Mouse (Mus musculus) liver, postnatal 0 days (tissue): ENCODE measurements at regions not wholly inside any gene's neighbourhood (a gene's known extent, or its start where the extent isn't known, plus 50 kb on each side); places are given as distances from the start of the nearest gene placed in this dataset.

Experiments
- ATAC-seq: fragments of 200-750 bp; cut with Nextera tagmentation; 2 replicates; pipeline ENCODE4 v1.8.0; 2017; ENCODE audit warnings: mild to moderate bottlenecking, moderate library complexity
- DNase-seq: peaks from one replicate; pipeline ENCODE4 v3.0.0-alpha.2; 2016
- H3K27ac ChIP-seq: fragments of 300-500 bp; sonication (generic); 2 replicates; pipeline ENCODE4 v1.5.1; 2014; ENCODE audit warnings: antibody characterized with exemption, moderate library complexity, mild to moderate bottlenecking, low read depth
- H3K27me3 ChIP-seq: fragments of 300-500 bp; sonication (generic); 2 replicates; pipeline ENCODE4 v1.6.1; 2014; ENCODE audit warnings: low read length, control low read depth, mixed read lengths; ENCODE audit not compliant: insufficient read depth
- H3K36me3 ChIP-seq: fragments of 300-500 bp; sonication (generic); replicated peaks from 2 replicates; pipeline ENCODE4 v1.6.1; 2014; ENCODE audit warnings: mild to moderate bottlenecking, control low read depth, low read length, moderate library complexity, mixed read lengths; ENCODE audit not compliant: insufficient read depth
- H3K4me1 ChIP-seq: fragments of 300-500 bp; sonication (generic); 2 replicates; pipeline ENCODE4 v1.6.1; 2014; ENCODE audit warnings: antibody characterized with exemption, mild to moderate bottlenecking, control low read depth; ENCODE audit not compliant: insufficient read depth
- H3K4me2 ChIP-seq: fragments of 300-500 bp; sonication (generic); 2 replicates; pipeline ENCODE4 v1.6.1; 2014; ENCODE audit warnings: low read depth, mild to moderate bottlenecking, low read length, moderate library complexity, mixed read lengths
- H3K4me3 ChIP-seq: fragments of 300-500 bp; sonication (generic); 2 replicates; pipeline ENCODE4 v1.5.1; 2014; ENCODE audit warnings: low read depth, low read length
- H3K9ac ChIP-seq: fragments of 300-500 bp; sonication (generic); replicated peaks from 2 replicates; pipeline ENCODE4 v1.6.1; 2014; ENCODE audit warnings: mild to moderate bottlenecking, moderate library complexity
- H3K9me3 ChIP-seq: fragments of 300-500 bp; sonication (generic); 2 replicates; pipeline ENCODE4 v1.6.1; 2016; ENCODE audit warnings: mild to moderate bottlenecking, control low read depth, low read length, mixed read lengths
- CTCF ChIP-seq: sonication (generic); IDR thresholded peaks from 2 replicates; pipeline ENCODE4 v1.5.1; 2016; ENCODE audit warnings: antibody characterized with exemption, low read depth
- EP300 ChIP-seq: IDR thresholded peaks from 2 replicates; pipeline ENCODE4 v1.6.1; 2016; ENCODE audit warnings: antibody characterized with exemption, low read depth, mild to moderate bottlenecking
- WGBS: fragments of 180-500 bp; shearing (Covaris S2); extraction: QIAGEN DNeasy Blood & Tissue Kit; methylation state at CpG from one replicate; pipeline ENCODE4 v1.1.7; 2014; ENCODE audit not compliant: insufficient replicate concordance; 5-methylcytosine and 5-hydroxymethylcytosine counted together

GRCm38 (mm10) chr6:54762499-54762898 lies 54.2 kb upstream of the Znrf2 start:
- Histone ChIP-seq H3K27me3 (no peaks in the 10 kb centered on the region), H3K27ac (no peak overlapping the region), H3K4me1 (peaks cover 13% of the 10 kb centered on the region), H3K9ac (no peak overlapping the region), H3K36me3 (no peaks in the 10 kb centered on the region), H3K9me3 (no peaks in the 10 kb centered on the region), H3K4me2 (no peak overlapping the region), H3K4me3 (no peak overlapping the region)
- no peak for ATAC-seq
- TF ChIP-seq CTCF (no peak), EP300 (no peak)
- WGBS: 27% methylated on average over 5 of the region's 5 CpGs
- DNase-seq: no peak

GRCm38 (mm10) chr6:54763669-54764068 lies 53.0 kb upstream of the Znrf2 start:
- H3K36me3 ChIP-seq: no peaks in the 10 kb centered on the region
- peaks cover 10% of the 10 kb centered on the region for H3K4me1 ChIP-seq
- TF ChIP-seq CTCF (no peak), EP300 (no peak)
- ATAC-seq (no peak), DNase-seq (no peak)
- WGBS: 90% methylated on average over 4 of the region's 4 CpGs
- H3K4me3 ChIP-seq: no peak overlapping the region
- no peak overlapping the region for H3K4me2 ChIP-seq
- H3K9me3 ChIP-seq: no peaks in the 10 kb centered on the region
- no peaks in the 10 kb centered on the region for H3K27me3 ChIP-seq
- H3K27ac ChIP-seq: no peak overlapping the region
- no peak overlapping the region for H3K9ac ChIP-seq

GRCm38 (mm10) chr6:54765715-54766114 lies 51.0 kb upstream of the Znrf2 start:
- no peak for ATAC-seq
- H3K4me3 ChIP-seq: no peak overlapping the region
- peaks cover 7% of the 10 kb centered on the region for H3K4me1 ChIP-seq
- H3K27me3 ChIP-seq: no peaks in the 10 kb centered on the region
- no peak overlapping the region for H3K9ac ChIP-seq
- no peak overlapping the region for H3K27ac ChIP-seq
- no peak for DNase-seq
- no peak overlapping the region for H3K4me2 ChIP-seq
- no peaks in the 10 kb centered on the region for H3K36me3 ChIP-seq
- no peak for TF ChIP-seq CTCF
- TF ChIP-seq EP300: no peak
- no peaks in the 10 kb centered on the region for H3K9me3 ChIP-seq
- 45% methylated on average over 2 of the region's 2 CpGs for WGBS

GRCm38 (mm10) chr6:54766485-54767112 lies 50.1 kb upstream of the Znrf2 start:
- no peaks in the 10 kb centered on the region for H3K36me3 ChIP-seq
- H3K9me3 ChIP-seq: no peaks in the 10 kb centered on the region
- H3K27ac ChIP-seq: no peak overlapping the region
- H3K4me2 ChIP-seq: no peak overlapping the region
- TF ChIP-seq EP300: no peak
- TF ChIP-seq CTCF: no peak
- WGBS: 60% methylated on average over 5 of the region's 5 CpGs
- DNase-seq (no peak), ATAC-seq (no peak)
- peaks cover 6% of the 10 kb centered on the region for H3K4me1 ChIP-seq
- no peaks in the 10 kb centered on the region for H3K27me3 ChIP-seq
- no peak overlapping the region for H3K9ac ChIP-seq
- no peak overlapping the region for H3K4me3 ChIP-seq
